Mouse (Mus musculus): Measurements from ENCODE around the gene Ucp3. TPM values are rescaled to one million over a fixed set of nuclear protein-coding genes. Genes with fewer than 3 reads are reported as not detected.

The Ucp3 gene
- polyA plus RNA-seq, 1 experiment from 2014 or later, result not detected

DNA sequence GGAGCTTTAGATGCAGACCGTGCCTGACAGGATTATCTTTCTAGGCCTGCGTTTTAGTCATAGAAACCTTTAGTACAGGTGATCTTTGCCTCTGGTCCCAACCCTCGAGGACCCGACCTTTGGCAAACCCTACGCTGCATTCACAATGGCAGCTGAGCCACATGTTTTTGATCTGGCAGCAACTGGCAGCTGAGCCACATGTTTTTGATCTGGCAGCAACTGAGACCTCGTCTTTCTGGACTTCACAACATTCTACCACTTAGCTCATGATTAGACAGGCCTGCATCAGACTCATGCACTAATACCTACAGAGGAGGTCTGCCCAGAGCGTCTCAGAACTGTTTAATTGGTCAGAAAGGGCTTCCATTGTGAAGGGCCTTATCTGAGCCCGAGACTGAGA is 22.3 kb downstream of the Ucp3 start:
- H3K4me2 ChIP-seq (ENCODE audit: low read depth, low read length), result peak overlapping the region; percentile 16; the same call in 1 of the 2 replicates
- no peak overlapping the region for H3K4me3 ChIP-seq (ENCODE audit: low read depth, low read length)
- no peak for ATAC-seq (ENCODE audit: low read depth)
- H3K9ac ChIP-seq (replicated peaks; ENCODE audit: low read depth, low read length), result no peak overlapping the region
- 0 out of 2 replicates have a peak, but pooled peaks cover 2% of the 10 kb centered on the region for H3K36me3 ChIP-seq (ENCODE audit: control insufficient read depth, insufficient read depth, low read length)
- 62% methylated on average over 8 of the region's 8 CpGs for WGBS
- H3K4me1 ChIP-seq (ENCODE audit: control insufficient read depth, insufficient read depth, low read length), result peaks cover 14% of the 10 kb centered on the region
- no peaks in the 10 kb centered on the region for H3K9me3 ChIP-seq (ENCODE audit: control insufficient read depth, low read length)
- peak overlapping the region; percentile 73 for H3K27ac ChIP-seq (ENCODE audit: low read depth, low read length)
- H3K27me3 ChIP-seq (ENCODE audit: control insufficient read depth, insufficient read depth, low read length), result no peaks in the 10 kb centered on the region

DNA sequence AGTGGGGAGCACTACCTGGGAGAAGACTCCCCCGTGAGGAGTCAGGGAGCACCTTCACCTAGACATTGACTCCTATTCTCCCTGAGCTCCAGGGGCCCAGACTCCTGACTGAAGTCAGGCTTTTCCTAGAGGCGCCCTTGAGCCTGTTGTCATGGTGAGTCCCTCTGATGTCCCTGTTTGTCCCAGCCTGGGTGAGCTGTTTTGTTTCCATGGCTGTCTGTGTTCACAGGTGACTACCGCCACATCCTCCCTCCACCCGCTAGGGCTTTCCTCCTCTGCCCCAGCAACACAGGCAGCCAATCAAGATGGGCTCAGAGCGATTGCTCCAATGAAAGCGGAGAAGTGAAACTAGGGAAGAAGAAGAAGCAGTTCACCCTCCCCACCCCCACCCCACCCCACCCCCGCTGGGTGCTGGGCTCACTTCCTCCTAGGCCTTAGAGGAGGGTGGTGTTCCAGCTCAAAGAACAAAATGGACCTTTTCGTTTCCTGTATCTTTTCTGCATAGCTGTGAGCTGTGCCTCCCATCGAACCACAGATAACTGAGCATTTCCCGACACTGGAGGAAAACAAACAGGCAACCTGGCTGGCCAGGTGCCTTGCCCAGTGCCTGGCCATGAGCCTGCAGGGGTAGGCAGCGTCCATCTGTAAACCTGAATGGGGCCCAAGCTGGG is 22.9 kb downstream of the Ucp3 start:
- H3K27me3 ChIP-seq (ENCODE audit: control insufficient read depth, insufficient read depth, low read length), result no peaks in the 10 kb centered on the region
- peak overlapping the region; percentile 78 for H3K27ac ChIP-seq (ENCODE audit: low read depth, low read length)
- 37% methylated on average over 11 of the region's 11 CpGs for WGBS
- H3K4me3 ChIP-seq (ENCODE audit: low read depth, low read length), result no peak overlapping the region
- peak; percentile 83 for ATAC-seq (ENCODE audit: low read depth)
- peaks cover 14% of the 10 kb centered on the region for H3K4me1 ChIP-seq (ENCODE audit: control insufficient read depth, insufficient read depth, low read length)
- H3K9me3 ChIP-seq (ENCODE audit: control insufficient read depth, low read length), result no peaks in the 10 kb centered on the region
- H3K36me3 ChIP-seq (ENCODE audit: control insufficient read depth, insufficient read depth, low read length), result 0 out of 2 replicates have a peak, but pooled peaks cover 2% of the 10 kb centered on the region
- peak overlapping the region; percentile 16; the same call in 1 of the 2 replicates for H3K4me2 ChIP-seq (ENCODE audit: low read depth, low read length)
- 0 out of 2 replicates have a peak overlapping the region, but pooled peaks have one; percentile 25 for H3K9ac ChIP-seq (replicated peaks; ENCODE audit: low read depth, low read length)

DNA sequence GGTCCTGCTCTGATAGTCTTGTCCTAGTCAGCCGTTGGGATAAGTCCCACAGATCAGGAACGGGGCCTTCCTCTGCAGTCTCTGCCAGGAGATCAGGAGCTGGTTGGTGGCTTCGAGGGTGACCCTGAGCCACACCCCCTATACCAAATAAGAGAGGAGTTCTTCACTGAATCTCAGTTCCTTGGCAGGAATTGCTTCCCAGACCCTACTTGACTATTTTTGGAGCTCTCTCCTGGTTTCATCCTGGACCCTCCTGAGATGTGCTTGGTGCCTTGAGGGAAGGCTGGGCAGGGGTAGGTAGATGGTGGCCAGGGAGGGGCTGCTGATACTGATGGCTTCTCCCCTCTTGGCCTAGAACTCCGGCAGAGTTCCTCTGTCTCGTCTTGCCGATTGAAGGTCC is 23.6 kb downstream of the Ucp3 start:
- Histone ChIP-seq H3K27me3 (ENCODE audit: control insufficient read depth, insufficient read depth, low read length) (no peaks in the 10 kb centered on the region), H3K27ac (ENCODE audit: low read depth, low read length) (peak overlapping the region; percentile 78), H3K4me3 (ENCODE audit: low read depth, low read length) (no peak overlapping the region), H3K4me2 (ENCODE audit: low read depth, low read length) (0 out of 2 replicates have a peak overlapping the region, but pooled peaks have one; percentile 16), H3K9me3 (ENCODE audit: control insufficient read depth, low read length) (no peaks in the 10 kb centered on the region), H3K4me1 (ENCODE audit: control insufficient read depth, insufficient read depth, low read length) (peaks cover 14% of the 10 kb centered on the region), H3K9ac (replicated peaks; ENCODE audit: low read depth, low read length) (no peak overlapping the region), H3K36me3 (ENCODE audit: control insufficient read depth, insufficient read depth, low read length) (0 out of 2 replicates have a peak, but pooled peaks cover 2% of the 10 kb centered on the region)
- no peak for ATAC-seq (ENCODE audit: low read depth)
- 85% methylated on average over 6 of the region's 6 CpGs for WGBS

DNA sequence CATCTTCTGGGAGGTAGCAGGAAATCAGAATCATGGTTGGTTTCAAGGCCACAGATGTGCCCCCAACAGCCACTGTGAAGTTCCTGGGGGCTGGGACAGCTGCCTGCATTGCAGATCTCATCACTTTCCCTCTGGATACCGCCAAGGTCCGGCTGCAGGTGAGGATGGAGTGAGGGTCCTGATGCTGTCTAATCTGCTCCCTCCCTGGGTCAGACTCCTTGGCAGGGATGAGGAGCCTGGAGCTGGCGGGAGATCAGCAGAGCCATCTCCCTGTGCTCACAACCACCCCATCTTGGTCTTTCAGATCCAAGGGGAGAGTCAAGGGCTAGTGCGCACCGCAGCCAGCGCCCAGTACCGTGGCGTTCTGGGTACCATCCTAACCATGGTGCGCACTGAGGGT is 24.0 kb downstream of the Ucp3 start:
- 0 out of 2 replicates have a peak, but pooled peaks cover 2% of the 10 kb centered on the region for H3K36me3 ChIP-seq (ENCODE audit: control insufficient read depth, insufficient read depth, low read length)
- ATAC-seq (ENCODE audit: low read depth), result no peak
- no peak overlapping the region for H3K27ac ChIP-seq (ENCODE audit: low read depth, low read length)
- no peaks in the 10 kb centered on the region for H3K27me3 ChIP-seq (ENCODE audit: control insufficient read depth, insufficient read depth, low read length)
- H3K4me1 ChIP-seq (ENCODE audit: control insufficient read depth, insufficient read depth, low read length), result peaks cover 14% of the 10 kb centered on the region
- H3K4me3 ChIP-seq (ENCODE audit: low read depth, low read length), result no peak overlapping the region
- WGBS, result 99% methylated on average over 9 of the region's 9 CpGs
- no peak overlapping the region for H3K4me2 ChIP-seq (ENCODE audit: low read depth, low read length)
- no peaks in the 10 kb centered on the region for H3K9me3 ChIP-seq (ENCODE audit: control insufficient read depth, low read length)
- no peak overlapping the region for H3K9ac ChIP-seq (replicated peaks; ENCODE audit: low read depth, low read length)

DNA sequence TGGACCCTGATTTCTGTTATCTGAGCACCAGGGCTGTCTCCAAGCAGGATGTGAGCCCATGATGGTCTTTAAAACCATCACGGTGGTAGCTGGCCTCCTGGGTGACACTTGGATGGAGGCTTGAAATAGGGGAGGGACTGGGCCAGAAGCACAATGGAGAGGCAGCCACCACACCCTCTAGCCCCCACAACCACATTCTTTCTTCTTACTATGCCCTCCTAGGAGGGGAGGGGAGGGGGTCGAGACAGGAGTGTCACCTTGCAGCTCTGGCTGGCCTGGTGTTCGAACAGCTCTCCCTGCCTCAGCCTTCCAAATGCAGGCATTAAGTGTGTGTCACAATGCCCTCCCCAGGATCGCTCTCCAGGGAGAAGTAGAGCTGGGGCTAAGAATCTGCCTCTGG is 24.6 kb downstream of the Ucp3 start:
- no peak for ATAC-seq (ENCODE audit: low read depth)
- Histone ChIP-seq H3K9me3 (ENCODE audit: control insufficient read depth, low read length) (no peaks in the 10 kb centered on the region), H3K4me1 (ENCODE audit: control insufficient read depth, insufficient read depth, low read length) (peaks cover 14% of the 10 kb centered on the region), H3K27ac (ENCODE audit: low read depth, low read length) (no peak overlapping the region), H3K4me2 (ENCODE audit: low read depth, low read length) (no peak overlapping the region), H3K4me3 (ENCODE audit: low read depth, low read length) (no peak overlapping the region), H3K27me3 (ENCODE audit: control insufficient read depth, insufficient read depth, low read length) (no peaks in the 10 kb centered on the region), H3K36me3 (ENCODE audit: control insufficient read depth, insufficient read depth, low read length) (0 out of 2 replicates have a peak, but pooled peaks cover 2% of the 10 kb centered on the region), H3K9ac (replicated peaks; ENCODE audit: low read depth, low read length) (no peak overlapping the region)
- 74% methylated on average over 4 of the region's 4 CpGs for WGBS

DNA sequence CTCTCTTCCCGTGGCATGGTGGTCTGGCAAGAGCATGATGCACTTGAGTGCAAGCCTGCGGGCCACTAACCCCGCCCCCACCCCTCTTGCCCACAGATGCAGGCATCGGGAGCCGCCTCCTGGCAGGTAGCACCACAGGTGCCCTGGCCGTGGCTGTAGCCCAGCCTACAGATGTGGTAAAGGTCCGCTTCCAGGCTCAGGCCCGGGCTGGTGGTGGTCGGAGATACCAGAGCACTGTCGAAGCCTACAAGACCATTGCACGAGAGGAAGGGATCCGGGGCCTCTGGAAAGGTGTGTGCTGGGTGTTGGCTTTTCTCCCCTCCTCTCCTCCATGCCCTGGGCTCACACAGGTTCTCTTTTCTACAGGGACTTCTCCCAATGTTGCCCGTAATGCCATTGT is 25.2 kb downstream of the Ucp3 start:
- 91% methylated on average over 13 of the region's 13 CpGs for WGBS

DNA sequence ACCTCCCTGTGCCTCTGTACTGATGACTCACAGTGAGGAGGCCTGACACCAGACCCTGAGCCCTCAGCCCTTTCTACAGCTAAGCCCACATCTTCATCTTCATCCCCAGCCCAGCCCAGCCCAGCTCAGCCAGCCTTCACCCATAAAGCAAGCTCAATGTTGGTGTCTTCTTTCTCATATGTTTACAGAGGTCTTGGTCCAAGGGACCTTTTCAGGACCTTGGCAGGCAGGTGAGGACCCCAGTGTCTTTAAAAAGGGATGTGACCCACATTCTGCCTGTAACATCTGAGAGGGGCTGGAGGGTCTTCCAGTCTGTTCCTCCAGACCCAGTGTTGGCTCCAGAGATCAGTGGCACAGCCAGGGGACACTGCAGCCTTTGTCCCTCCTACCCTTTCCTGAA is 26.7 kb downstream of the Ucp3 start:
- Histone ChIP-seq H3K27me3 (ENCODE audit: control insufficient read depth, insufficient read depth, low read length) (no peaks in the 10 kb centered on the region), H3K4me1 (ENCODE audit: control insufficient read depth, insufficient read depth, low read length) (peaks cover 9% of the 10 kb centered on the region), H3K27ac (ENCODE audit: low read depth, low read length) (no peak overlapping the region), H3K9me3 (ENCODE audit: control insufficient read depth, low read length) (no peaks in the 10 kb centered on the region), H3K4me3 (ENCODE audit: low read depth, low read length) (no peak overlapping the region), H3K9ac (replicated peaks; ENCODE audit: low read depth, low read length) (no peak overlapping the region), H3K4me2 (ENCODE audit: low read depth, low read length) (no peak overlapping the region), H3K36me3 (ENCODE audit: control insufficient read depth, insufficient read depth, low read length) (0 out of 2 replicates have a peak, but pooled peaks cover 2% of the 10 kb centered on the region)
- no peak for ATAC-seq (ENCODE audit: low read depth)

More for the DNA sequence above, 25.2 kb downstream of the Ucp3 start:
- H3K4me2 ChIP-seq (ENCODE audit: low read depth, low read length), result no peak overlapping the region
- no peak overlapping the region for H3K27ac ChIP-seq (ENCODE audit: low read depth, low read length)
- H3K36me3 ChIP-seq (ENCODE audit: control insufficient read depth, insufficient read depth, low read length), result 0 out of 2 replicates have a peak, but pooled peaks cover 2% of the 10 kb centered on the region
- H3K27me3 ChIP-seq (ENCODE audit: control insufficient read depth, insufficient read depth, low read length), result no peaks in the 10 kb centered on the region
- H3K9me3 ChIP-seq (ENCODE audit: control insufficient read depth, low read length), result no peaks in the 10 kb centered on the region
- ATAC-seq (ENCODE audit: low read depth), result no peak
- no peak overlapping the region for H3K9ac ChIP-seq (replicated peaks; ENCODE audit: low read depth, low read length)
- H3K4me1 ChIP-seq (ENCODE audit: control insufficient read depth, insufficient read depth, low read length), result peaks cover 9% of the 10 kb centered on the region
- no peak overlapping the region for H3K4me3 ChIP-seq (ENCODE audit: low read depth, low read length)

DNA sequence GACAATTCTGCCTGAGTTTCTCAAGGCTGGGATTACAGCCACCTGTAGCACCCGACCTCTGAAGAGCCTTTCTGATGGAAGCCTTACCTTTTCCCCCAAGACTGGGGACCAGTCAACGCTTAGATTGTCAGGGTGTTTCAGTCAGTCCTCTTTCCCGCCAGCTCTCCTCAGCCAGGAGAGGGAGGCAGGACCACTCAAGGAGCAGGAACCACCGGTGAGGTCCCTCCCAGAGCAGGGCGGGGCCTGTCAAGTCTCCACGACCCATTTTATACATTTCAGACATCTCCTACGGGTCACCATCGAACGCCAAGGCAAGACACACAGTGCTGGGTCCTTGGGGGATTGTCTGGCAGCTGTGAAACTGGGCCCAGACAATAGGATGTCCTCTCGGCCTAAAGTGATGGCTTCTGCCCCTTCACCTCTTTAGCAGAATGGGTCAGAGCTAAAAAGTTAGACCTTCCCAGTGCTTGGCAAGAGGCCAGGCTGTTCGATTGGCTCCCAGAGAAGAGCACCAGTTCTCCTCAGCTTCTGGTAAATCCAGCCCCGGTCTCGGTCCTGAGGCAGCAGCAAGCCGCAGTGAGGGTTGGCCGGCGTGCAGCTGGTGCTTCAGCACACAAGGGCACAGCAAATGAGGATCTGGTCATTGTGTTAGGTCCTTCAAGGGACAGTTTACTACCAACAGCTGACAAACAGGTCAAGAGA is 27.6 kb downstream of the Ucp3 start:
- Histone ChIP-seq H3K9me3 (ENCODE audit: control insufficient read depth, low read length) (no peaks in the 10 kb centered on the region), H3K4me1 (ENCODE audit: control insufficient read depth, insufficient read depth, low read length) (peaks cover 4% of the 10 kb centered on the region), H3K4me3 (ENCODE audit: low read depth, low read length) (no peak overlapping the region), H3K27me3 (ENCODE audit: control insufficient read depth, insufficient read depth, low read length) (no peaks in the 10 kb centered on the region), H3K27ac (ENCODE audit: low read depth, low read length) (no peak overlapping the region), H3K36me3 (ENCODE audit: control insufficient read depth, insufficient read depth, low read length) (0 out of 2 replicates have a peak, but pooled peaks cover 2% of the 10 kb centered on the region), H3K4me2 (ENCODE audit: low read depth, low read length) (no peak overlapping the region), H3K9ac (replicated peaks; ENCODE audit: low read depth, low read length) (no peak overlapping the region)
- 69% methylated on average over 16 of the region's 16 CpGs for WGBS
- ATAC-seq (ENCODE audit: low read depth), result no peak
